Mouse (Mus musculus): ENCODE measurements around the gene Itgav.

DNA sequence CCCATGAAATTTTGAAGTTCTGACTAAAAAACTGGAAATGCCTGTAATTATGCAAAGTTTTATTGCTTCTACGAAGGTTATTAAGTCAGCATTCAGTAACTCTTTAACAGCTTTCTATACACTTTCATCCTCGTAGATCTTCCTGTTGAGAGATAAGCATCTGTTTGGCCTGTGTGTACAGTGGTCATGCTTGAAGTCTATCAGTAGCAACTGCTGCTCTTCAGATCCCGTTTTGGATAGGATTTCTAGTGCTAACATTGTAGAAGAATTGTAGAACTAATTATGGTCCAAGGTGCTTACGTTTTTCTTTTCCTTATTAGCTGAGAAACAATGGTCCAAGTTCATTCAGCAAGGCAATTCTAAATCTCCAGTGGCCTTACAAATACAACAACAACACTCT, 71.6 kb downstream of the Itgav start:
- TF ChIP-seq CTCF (IDR thresholded peaks at IDR 0.05; ENCODE audit: borderline replicate concordance, extremely low read depth, insufficient read depth, insufficient read length), result no peak
- TF ChIP-seq POLR2A (IDR thresholded peaks at IDR 0.05; ENCODE audit: borderline replicate concordance, extremely low read depth, insufficient read depth, insufficient read length, poor library complexity, severe bottlenecking), result no peak

Data from brain, embryonic 14.5 days (tissue).